Mouse (Mus musculus): Measurements from ENCODE around the gene Cars. TPM values are rescaled to one million over a fixed set of nuclear protein-coding genes. Genes with fewer than 3 reads are reported as not detected.

Gene Cars
- total and polyA plus RNA-seq, 3 experiments: 40.8 to 73.5 TPM; not detected in 1

GRCm38 (mm10) chr7:143565015-143565647, 34.8 kb downstream of the Cars start:
- H3K4me1 ChIP-seq (ENCODE audit: control insufficient read depth in 1 of 2, insufficient read depth in 2 of 2, low read length in 2 of 2): peaks cover 22 to 32% of the 10 kb centered on the region in 2 experiments
- H3K36me3 ChIP-seq (ENCODE audit: control insufficient read depth in 1 of 2, insufficient read depth in 2 of 2, low read length in 2 of 2): peaks cover 33% of the 10 kb centered on the region in 2 experiments
- DNase-seq (ENCODE audit: low read depth, low spot score): no peak
- no peak overlapping the region for H3K9ac ChIP-seq (ENCODE audit: control insufficient read depth, low read depth, low read length, poor library complexity, severe bottlenecking)
- peaks cover 3% of the 10 kb centered on the region; the same call in 1 of the 2 replicates for H3K79me2 ChIP-seq (ENCODE audit: control insufficient read depth, insufficient read depth, low read length, poor library complexity)
- H3K9me3 ChIP-seq (replicated peaks; ENCODE audit: insufficient read depth, low read length): no peaks in the 10 kb centered on the region
- H3K27me3 ChIP-seq (ENCODE audit: control insufficient read depth in 1 of 2, insufficient read depth in 2 of 2, low read length in 2 of 2): no peaks in the 10 kb centered on the region
- H3K4me3 ChIP-seq (ENCODE audit: control insufficient read depth in 1 of 2, insufficient read depth in 1 of 2, low read depth in 2 of 2, low read length in 2 of 2): no peak overlapping the region
- peak; percentile 91 for TF ChIP-seq POLR2AphosphoS5 (IDR thresholded peaks at IDR 0.05; ENCODE audit: borderline replicate concordance, low read depth, low read length)
- TF ChIP-seq SMC3 (IDR thresholded peaks at IDR 0.05; ENCODE audit: low read depth, low read length): peak; percentile 25
- no peak for TF ChIP-seq EP300 (IDR thresholded peaks at IDR 0.05; ENCODE audit: low read depth in 1 of 2, low read length in 2 of 2)
- TF ChIP-seq NELFE (IDR thresholded peaks at IDR 0.05; ENCODE audit: low read depth, low read length): peak; percentile 26; the same call in 1 of the 2 replicates
- 0 out of 2 replicates have a peak, but pooled peaks have one; percentile 11 for TF ChIP-seq ZMIZ1 (IDR thresholded peaks at IDR 0.05; ENCODE audit: low read depth, low read length)
- TF ChIP-seq USF1 (IDR thresholded peaks at IDR 0.05; ENCODE audit: low read depth, low read length): peak; percentile 55
- TF ChIP-seq NRF1 (IDR thresholded peaks at IDR 0.05; ENCODE audit: insufficient read depth, low read depth, low read length, poor library complexity, severe bottlenecking): no peak
- 0 out of 6 replicates have a peak, but pooled peaks of 1 of the 3 experiments have one; percentile 3 for TF ChIP-seq CTCF (IDR thresholded peaks at IDR 0.05 in 2 of 3, conservative IDR thresholded peaks at IDR 0.05 in 1 of 3; ENCODE audit: control insufficient read depth in 1 of 3, insufficient read depth in 1 of 3, low read depth in 2 of 3, low read length in 3 of 3, poor library complexity in 1 of 3, severe bottlenecking in 1 of 3)
- no peak for TF ChIP-seq JUND (IDR thresholded peaks at IDR 0.05; ENCODE audit: low read depth, low read length)
- no peak for TF ChIP-seq E2F4 (IDR thresholded peaks at IDR 0.05; ENCODE audit: borderline replicate concordance, low read depth, low read length)
- no peak for TF ChIP-seq SIN3A (IDR thresholded peaks at IDR 0.05; ENCODE audit: low read length)
- no peak for TF ChIP-seq TAL1 (IDR thresholded peaks at IDR 0.05; ENCODE audit: low read length)
- TF ChIP-seq RCOR1 (IDR thresholded peaks at IDR 0.05; ENCODE audit: low read depth, low read length): no peak
- TF ChIP-seq MAX (IDR thresholded peaks at IDR 0.05; ENCODE audit: low read length): peak; percentile 41; the same call in 1 of the 2 replicates
- H3K27ac ChIP-seq (ENCODE audit: control insufficient read depth, low read depth, low read length): peak overlapping the region; percentile 77

- Histone ChIP-seq H3K4me1 (ENCODE audit: control insufficient read depth in 1 of 2, insufficient read depth in 2 of 2, low read length in 2 of 2) (peaks cover 22 to 43% of the 10 kb centered on the region in 2 experiments), H3K79me2 (ENCODE audit: control insufficient read depth, insufficient read depth, low read length, poor library complexity) (peaks cover 11% of the 10 kb centered on the region; the same call in 1 of the 2 replicates), H3K36me3 (ENCODE audit: control insufficient read depth in 1 of 2, insufficient read depth in 2 of 2, low read length in 2 of 2) (peaks cover 25 to 45% of the 10 kb centered on the region in 2 experiments), H3K27ac (ENCODE audit: control insufficient read depth, low read depth, low read length) (no peak overlapping the region), H3K9ac (ENCODE audit: control insufficient read depth, low read depth, low read length, poor library complexity, severe bottlenecking) (no peak overlapping the region), H3K9me3 (replicated peaks; ENCODE audit: insufficient read depth, low read length) (no peaks in the 10 kb centered on the region), H3K27me3 (ENCODE audit: control insufficient read depth in 1 of 2, insufficient read depth in 2 of 2, low read length in 2 of 2) (no peaks in the 10 kb centered on the region), H3K4me3 (ENCODE audit: control insufficient read depth in 1 of 2, insufficient read depth in 1 of 2, low read depth in 2 of 2, low read length in 2 of 2) (no peak overlapping the region)
- DNase-seq (ENCODE audit: low read depth, low spot score): no peak
- no peak for TF ChIP-seq CHD1 (IDR thresholded peaks at IDR 0.05; ENCODE audit: low read depth, low read length)
- no peak for TF ChIP-seq MAX (IDR thresholded peaks at IDR 0.05; ENCODE audit: low read length)
- TF ChIP-seq E2F4 (IDR thresholded peaks at IDR 0.05; ENCODE audit: borderline replicate concordance, low read depth, low read length): no peak
- TF ChIP-seq POLR2A (IDR thresholded peaks at IDR 0.05; ENCODE audit: control insufficient read depth in 1 of 2, insufficient read depth in 1 of 2, low read depth in 1 of 2, low read length in 2 of 2, poor library complexity in 1 of 2): no peak
- no peak for TF ChIP-seq MAFK (IDR thresholded peaks at IDR 0.05; ENCODE audit: borderline replicate concordance, low read depth, low read length)
- peak; percentile 62; the same call in 1 of the 2 replicates for TF ChIP-seq POLR2AphosphoS5 (IDR thresholded peaks at IDR 0.05; ENCODE audit: borderline replicate concordance, low read depth, low read length)
- no peak for TF ChIP-seq JUND (IDR thresholded peaks at IDR 0.05; ENCODE audit: low read depth, low read length)
- no peak for TF ChIP-seq CHD2 (IDR thresholded peaks at IDR 0.05; ENCODE audit: low read length)
- TF ChIP-seq ZMIZ1 (IDR thresholded peaks at IDR 0.05; ENCODE audit: low read depth, low read length): no peak; the same call in 1 of the 2 replicates
- TF ChIP-seq ZKSCAN1 (IDR thresholded peaks at IDR 0.05; ENCODE audit: low read depth, low read length): no peak
- TF ChIP-seq UBTF (IDR thresholded peaks at IDR 0.05; ENCODE audit: borderline replicate concordance, insufficient read depth, low read depth, low read length): no peak
- peak; percentile 39 for TF ChIP-seq POLR2AphosphoS2 (IDR thresholded peaks at IDR 0.05; ENCODE audit: low read length)
- no peak for TF ChIP-seq NELFE (IDR thresholded peaks at IDR 0.05; ENCODE audit: low read depth, low read length)
- TF ChIP-seq HCFC1 (IDR thresholded peaks at IDR 0.05; ENCODE audit: low read depth, low read length): no peak
Observed at GRCm38 (mm10) chr7:143563787-143564186, 36.1 kb downstream of the Cars start.
